Mouse (Mus musculus): ENCODE results near the gene Rbm43.

GRCm38 (mm10) chr2:51937004-51937403, 2.0 kb upstream of the Rbm43 start:
- TF ChIP-seq CTCF (IDR thresholded peaks at IDR 0.05; ENCODE audit: control insufficient read depth, insufficient read depth, insufficient replicate concordance, low read depth, low read length) (no peak), POLR2A (IDR thresholded peaks at IDR 0.05; ENCODE audit: control insufficient read depth, low read depth, low read length) (no peak)
